Mouse (Mus musculus) thymus, adult 18-20 months (tissue): ENCODE measurements around the gene Cryzl1.
A peak's percentile ranks its signal among the peaks of the same experiment; 100 is the strongest.

Experiments
- DNase-seq, 2 experiments: peaks; one replicate each; pipeline ENCODE4 v3.0.0; 2022; ENCODE audit warnings: mixed read lengths in 2 of 2

Cryzl1 gene

DNA sequence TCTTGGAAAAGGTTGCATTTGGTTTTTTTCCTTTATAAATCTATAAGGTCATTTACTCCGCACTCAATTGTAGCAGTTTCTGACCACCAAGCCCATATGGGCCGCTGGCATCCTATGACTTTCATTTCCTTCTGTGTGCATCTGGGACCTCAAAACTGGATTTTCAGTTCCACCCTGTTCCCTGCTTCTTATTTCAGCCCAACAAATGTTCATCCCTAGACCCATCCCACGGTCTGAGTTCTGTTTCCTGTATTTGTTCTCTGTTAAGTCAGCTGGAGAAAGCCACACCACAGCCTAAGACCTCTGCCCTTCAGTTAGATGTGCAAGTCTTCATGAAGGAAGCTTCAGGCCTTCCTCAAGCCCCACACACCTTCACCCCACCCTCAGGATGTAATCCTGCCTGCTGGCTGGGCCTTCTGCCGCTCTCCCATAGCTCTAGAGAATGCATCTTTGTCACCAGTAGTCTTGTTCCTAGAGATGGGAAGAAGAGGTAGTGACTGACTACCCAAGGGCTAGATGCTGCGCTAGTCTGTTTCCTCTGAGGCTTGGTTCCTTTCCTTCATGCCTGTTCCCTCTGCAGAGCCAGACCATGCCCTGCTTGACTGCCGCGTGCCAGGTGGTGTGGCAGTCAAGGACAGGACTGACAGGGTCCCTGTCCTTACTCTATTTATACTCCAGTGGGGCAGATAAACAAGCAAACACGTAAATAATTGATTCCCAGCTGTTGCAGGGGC is 11.6 kb upstream of the Cryzl1 start:
- DNase-seq = no peak

GRCm38 (mm10) chr16:91738505-91738904 is 9.7 kb upstream of the Cryzl1 start:
- no peak for DNase-seq

GRCm38 (mm10) chr16:91736046-91736816 is 7.5 kb upstream of the Cryzl1 start:
- no peak for DNase-seq

DNA sequence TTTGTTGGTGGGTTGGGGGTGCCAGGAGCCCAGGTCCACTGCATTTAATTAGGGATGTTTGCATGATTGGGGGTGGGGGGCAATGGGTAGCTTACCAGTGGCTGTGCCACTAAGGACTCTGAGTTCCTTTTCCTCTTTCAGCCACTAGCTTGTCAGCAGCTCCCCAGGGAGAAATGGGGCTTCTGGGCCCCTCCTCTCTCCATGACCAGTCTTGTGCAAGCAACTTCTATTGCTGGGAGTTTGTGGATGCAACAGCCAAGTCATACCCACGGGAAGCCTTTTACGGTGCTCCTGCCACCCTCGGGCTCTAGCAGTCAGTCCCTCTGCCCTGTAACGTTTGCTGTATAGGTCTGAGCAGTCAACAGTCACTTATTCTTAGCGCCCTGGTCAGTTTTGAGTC is 6.0 kb upstream of the Cryzl1 start:
- DNase-seq = no peak

- no peak for DNase-seq
Measured at GRCm38 (mm10) chr16:91732816-91733215, 4.0 kb upstream of the Cryzl1 start.

- DNase-seq = no peak
Measured at GRCm38 (mm10) chr16:91730446-91730845, 1.7 kb upstream of the Cryzl1 start.

DNA sequence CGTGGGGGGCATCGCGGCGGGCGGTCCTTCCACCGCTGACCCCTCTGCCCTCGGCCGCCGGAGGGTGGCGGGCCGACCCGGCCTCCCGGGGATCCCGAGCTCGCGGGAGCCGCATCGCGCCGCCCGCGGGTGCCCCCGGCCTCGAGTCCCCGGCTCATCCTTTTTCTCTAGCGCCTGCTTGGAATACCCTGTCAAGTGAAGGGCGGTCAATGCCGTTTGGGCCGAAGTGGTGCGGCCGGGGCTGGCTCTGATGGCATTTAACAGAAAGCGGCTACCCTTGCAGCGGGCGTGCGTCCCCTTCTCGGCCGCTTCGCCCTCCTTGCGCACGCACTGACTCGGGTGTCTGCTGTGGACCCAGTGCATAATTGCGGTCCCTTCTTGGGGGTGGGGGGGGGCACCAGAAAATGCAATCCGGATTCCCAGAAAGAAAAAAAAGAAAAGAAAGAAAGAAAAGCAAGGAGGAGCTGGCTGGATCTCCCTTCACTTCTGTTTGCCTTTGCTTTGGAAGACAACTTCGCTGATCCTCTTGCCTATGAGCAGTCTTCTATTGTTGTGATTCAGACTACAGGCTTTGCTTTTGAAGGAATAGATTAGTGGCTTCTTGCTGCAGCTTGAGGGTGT is 1.2 kb upstream of the Cryzl1 start:
- peak; percentile 23 to 24 for DNase-seq

DNA sequence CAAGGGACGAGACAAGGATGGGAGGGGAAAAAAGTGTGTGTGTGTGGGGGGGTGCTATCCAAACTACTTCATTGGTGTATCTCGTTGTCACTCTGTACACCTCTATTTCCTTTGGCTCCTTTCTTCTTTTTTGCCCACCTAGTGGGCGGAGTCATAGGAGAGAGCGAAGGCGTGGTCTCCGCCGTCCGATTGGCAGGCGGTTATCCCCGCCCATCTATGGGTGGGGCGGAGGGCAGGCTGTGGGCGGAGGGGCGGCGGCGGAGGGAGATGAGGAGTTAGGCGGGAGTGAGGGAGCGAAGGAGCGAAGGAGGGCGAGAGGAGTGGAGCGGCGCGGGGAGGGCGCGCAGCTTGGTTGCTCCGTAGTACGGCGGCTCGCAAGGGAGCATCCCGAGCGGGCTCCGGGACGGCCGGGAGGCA is 299 bp upstream of the Cryzl1 start, which contains the start of gene Itsn1:
Itsn1 (plus strand) TSS at position 216 of the 417 bp plus-strand sequence.
- DNase-seq = peak; percentile 96 to 98

- DNase-seq = no peak
Measured at GRCm38 (mm10) chr16:91727433-91727832, 1.3 kb downstream of the Cryzl1 start.

GRCm38 (mm10) chr16:91724247-91724646 is 4.5 kb downstream of the Cryzl1 start:
- peak in 1 of 2 experiments; percentile 28 for DNase-seq

GRCm38 (mm10) chr16:91717399-91717798 is 11.4 kb downstream of the Cryzl1 start:
- DNase-seq = no peak

- DNase-seq = no peak
Measured at GRCm38 (mm10) chr16:91716927-91717349, 11.8 kb downstream of the Cryzl1 start.

DNA sequence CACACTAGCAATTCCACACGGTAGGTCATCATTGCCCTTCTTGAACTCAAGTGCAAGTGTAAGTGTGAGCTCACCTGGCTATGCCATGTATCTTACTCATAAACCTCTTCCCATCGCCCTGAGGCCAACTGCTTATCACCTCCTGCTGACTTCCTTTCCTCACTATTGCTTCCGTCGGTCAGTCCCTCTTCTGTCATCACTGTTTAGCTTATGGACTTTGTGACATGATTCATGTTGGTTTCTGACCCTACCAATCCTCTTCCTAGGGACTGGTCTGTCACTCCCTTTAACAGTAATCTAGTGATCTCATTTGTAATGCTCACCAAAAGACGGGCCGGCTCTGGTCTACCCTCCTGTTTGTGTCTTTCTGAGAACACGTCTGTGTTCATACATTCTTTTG is 18.5 kb downstream of the Cryzl1 start:
- no peak for DNase-seq

DNA sequence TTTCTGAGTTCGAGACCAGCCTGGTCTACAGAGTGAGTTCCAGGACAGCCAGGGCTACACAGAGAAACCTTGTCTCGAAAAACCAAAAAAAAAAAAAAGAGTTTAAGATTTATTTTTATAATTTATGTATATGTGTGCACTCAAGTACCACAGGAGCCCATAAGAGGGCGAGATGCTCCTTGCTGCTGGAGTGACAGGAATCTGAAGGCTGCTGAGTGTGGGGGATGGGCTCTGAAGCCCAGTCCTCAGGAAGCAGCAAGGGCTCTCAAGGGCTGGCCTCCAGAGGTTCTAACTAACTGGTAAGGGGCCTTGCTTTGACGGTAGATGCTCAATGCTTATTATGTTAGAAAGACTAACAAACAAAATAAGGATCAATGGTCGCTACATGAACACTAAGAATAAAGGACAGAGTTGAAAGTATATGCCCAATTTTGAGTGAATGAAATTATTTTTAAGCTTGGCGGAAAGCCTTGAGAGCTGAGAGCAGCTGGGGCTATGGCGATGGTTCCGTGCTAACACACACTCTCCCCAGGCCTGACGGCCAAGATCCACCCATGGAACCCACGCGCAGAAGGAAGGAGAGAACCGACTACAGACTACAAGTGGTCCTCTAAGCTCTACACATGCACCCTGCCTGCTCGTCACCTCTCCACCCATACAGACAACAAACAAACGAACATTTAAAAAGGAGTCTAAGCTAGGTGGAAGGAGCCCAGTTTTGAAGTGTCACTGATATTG is 24.0 kb downstream of the Cryzl1 start:
- DNase-seq = no peak

DNA sequence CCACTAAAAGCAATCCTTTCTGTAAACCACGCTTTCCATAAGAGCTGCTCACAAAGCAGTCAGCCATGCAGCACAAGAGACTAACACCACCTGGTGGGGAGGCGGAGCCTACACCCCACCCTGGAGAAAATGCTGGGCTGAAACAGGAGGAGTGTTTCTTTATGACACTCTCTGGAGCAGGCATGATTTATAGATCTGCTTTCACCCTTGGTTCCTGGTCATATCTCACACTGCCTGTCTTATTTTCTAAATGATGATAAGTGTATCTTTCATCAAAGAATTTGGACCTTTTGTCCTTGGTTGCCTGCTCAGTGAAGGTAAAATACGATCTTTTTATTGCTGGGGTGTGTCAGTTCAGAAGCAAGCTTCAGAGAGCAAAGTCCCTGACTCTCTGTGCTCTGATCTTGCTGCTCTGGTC is 26.0 kb downstream of the Cryzl1 start:
- DNase-seq = no peak

- DNase-seq = no peak
Measured at GRCm38 (mm10) chr16:91701908-91702307, 26.9 kb downstream of the Cryzl1 start.

DNA sequence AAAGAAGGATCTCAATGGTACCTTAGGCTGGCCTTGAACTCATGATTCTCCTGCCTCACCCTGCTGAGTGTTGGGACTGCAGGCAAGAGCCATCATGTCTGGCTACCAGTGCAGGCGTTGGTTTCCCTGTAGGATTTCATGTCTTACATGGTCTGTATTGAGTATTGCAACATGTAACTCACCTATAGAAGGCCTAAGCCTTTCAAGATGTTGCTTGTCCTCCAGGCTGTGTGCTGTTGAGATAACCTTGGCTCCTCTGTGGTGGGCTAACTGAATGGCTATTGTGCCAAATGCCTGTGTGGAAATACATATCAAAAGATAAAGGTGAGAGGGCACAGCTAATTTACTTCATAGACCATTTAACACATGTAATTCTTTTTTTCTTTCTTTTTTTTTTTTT is 29.8 kb downstream of the Cryzl1 start:
- no peak for DNase-seq

DNA sequence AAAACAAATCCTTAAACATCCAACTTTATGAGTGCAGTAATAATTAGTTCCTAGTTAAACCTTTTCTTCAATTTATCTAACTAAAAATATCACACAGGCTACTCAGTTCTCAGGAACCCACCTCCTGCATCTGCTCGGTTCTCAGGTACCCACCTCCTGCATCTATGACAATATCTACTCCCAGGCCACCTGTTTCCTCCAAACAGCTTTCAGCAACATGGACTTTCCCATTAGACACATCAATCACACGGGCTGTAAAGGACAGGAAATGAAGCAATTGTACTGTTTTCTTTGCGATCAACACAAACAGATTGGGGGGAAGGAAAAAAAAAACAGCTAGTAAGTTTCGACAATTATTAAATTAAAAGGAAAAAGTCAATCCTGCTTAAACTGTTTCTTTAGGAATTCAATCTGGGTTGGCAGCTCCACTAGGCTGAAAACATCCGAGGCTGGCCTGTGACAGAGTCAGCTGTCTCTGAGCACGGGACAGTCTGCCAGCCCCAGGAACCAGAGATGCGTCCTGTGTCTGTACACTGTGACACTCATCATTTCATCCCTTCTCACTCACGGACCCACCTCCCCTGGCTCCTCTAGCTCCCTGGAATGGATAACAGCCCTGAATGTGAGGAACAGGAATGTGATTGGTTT is 33.5 kb downstream of the Cryzl1 start:
- DNase-seq = no peak

- peak; percentile 27 to 34 for DNase-seq
Measured at GRCm38 (mm10) chr16:91694455-91695084, 34.2 kb downstream of the Cryzl1 start.

DNA sequence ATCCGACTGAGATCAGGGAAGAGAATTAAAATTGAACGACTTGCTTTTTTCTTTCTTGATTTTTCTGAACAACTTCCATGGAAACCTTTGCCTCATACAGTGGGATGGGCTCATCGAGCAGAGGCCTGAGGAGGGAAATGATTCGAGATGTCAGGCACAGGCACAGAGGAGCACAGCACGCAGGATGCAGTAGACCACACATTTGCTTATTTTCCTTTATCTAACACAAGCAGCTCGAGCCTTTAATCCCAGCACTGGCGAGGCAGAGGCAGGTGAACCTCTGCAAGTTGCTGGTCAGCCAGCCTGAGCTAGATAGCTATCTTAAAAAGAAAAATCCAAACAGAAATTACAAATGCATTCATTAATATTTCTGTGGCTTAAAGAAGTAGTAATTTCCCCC is 39.0 kb downstream of the Cryzl1 start:
- DNase-seq = no peak

DNA sequence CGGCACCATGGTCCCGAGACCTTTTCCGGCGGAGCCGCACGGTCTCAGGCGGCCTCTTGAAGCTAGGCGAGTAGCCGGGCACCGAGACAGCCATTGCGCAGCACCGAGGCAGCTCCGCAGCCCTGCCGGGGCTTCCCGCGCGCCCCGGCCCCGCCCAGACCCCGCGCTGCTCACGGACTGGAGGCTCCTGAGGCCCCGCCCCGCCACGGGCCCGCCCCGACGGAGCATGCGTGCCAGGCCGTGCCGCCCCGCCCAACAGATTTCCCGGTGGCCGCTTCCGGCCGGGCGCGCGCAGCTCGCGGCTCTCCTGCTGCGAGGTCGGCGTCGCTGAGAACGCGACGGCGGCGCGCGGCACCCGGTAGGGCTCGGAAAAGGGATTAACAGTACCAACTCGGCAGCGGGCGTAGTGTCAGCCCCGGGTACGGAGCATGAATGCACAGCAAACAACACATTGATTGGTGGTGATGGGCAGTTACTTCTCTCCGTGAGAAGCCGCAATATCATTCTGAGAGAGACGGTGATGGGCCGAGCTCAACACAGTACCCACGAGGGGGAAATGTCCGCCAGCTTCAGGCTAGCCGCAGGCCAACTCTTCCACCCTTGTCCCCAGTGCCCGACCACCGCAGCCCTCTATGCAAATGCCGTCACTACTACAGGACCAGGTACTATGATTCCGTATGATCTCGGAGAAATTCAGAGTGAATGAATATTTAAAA is 40.0 kb downstream of the Cryzl1 start, which contains the start of gene Donson:
Donson (minus strand) TSS at position 152 of the 716 bp plus-strand sequence.
- DNase-seq = peak; percentile 89 to 90
